Mouse (Mus musculus): ENCODE data around the gene Prr5l. TPM values are rescaled to one million over a fixed set of nuclear protein-coding genes. Genes with fewer than 3 reads are reported as not detected.

Prr5l gene
- polyA plus RNA-seq, 1 experiment from 2014 or later, result 3.8 TPM

DNA sequence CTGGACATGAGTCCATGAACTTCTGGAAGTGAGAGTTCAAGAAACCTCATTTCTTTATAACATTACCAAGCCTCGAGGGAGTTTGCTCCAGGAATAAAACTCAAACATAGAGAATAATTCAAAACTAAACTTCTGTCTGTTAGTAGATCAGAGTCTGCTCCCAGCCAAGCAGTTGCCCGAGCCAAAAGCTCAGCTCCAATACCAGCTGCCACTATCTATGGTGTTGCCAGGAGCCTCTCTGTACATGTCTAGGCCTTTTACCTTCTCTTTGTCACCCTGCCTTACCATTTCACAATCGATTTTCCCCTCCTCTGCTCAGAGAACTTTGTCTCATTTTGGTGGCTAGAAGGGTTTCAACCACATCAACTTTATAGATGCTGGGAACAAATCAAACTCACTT, 209.3 kb downstream of the Prr5l start:
- ChIA-PET CTCF (no interaction called here), POLR2A (no interaction called here)
- in situ Hi-C loops (cut with MboI; ENCODE audit: low pct_unique_long_range_greater_than_20kb), result no loop called here
- peaks cover 43% of the 10 kb centered on the region for H3K27me3 ChIP-seq
- ATAC-seq, result no peak
- no peak for TF ChIP-seq CTCF (IDR thresholded peaks at IDR 0.05)
- DNase-seq (ENCODE audit: low read depth, low spot score), result no peak

DNA sequence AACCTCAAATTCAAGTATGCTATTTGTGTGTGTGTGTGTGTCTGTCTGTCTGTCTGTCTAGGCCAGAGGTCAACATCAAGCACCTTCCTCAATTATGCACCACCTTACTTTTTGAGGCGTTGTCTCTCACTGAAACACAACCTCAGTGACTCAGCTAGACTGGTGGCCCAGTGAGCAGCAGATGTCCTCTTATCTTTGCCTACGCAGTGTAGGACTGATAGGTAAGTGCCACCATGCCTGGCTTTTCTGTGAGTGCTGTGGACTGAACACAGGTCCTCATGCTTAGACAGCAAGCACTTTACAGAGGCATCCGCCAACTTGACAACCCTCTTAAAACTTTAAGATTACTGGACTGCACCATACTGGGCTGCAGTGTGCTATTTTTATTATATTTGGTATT, 214.1 kb downstream of the Prr5l start:
- in situ Hi-C loops (cut with MboI; ENCODE audit: low pct_unique_long_range_greater_than_20kb), result no loop called here
- ATAC-seq (no peak), DNase-seq (ENCODE audit: low read depth, low spot score) (no peak)
- H3K27me3 ChIP-seq, result peaks cover 57% of the 10 kb centered on the region
- CTCF ChIA-PET, result no interaction called here
- no peak for TF ChIP-seq CTCF (IDR thresholded peaks at IDR 0.05)
- POLR2A ChIA-PET, result no interaction called here

- POLR2A ChIA-PET, result no interaction called here
- DNase-seq (ENCODE audit: low read depth, low spot score) (no peak), ATAC-seq (no peak)
- peaks cover 48% of the 10 kb centered on the region for H3K27me3 ChIP-seq
- TF ChIP-seq CTCF (IDR thresholded peaks at IDR 0.05), result no peak
- CTCF ChIA-PET, result interaction anchor here (0.9 to 2.0 kb wide), 4 partner anchors 14 to 193 kb away, joined by 3 to 10 read pairs (median 3); partner anchors contain the start of gene Traf6
- in situ Hi-C loops (cut with MboI; ENCODE audit: low pct_unique_long_range_greater_than_20kb), result no loop called here
Measured at GRCm38 (mm10) chr2:101665703-101666092, 217.1 kb downstream of the Prr5l start.

DNA sequence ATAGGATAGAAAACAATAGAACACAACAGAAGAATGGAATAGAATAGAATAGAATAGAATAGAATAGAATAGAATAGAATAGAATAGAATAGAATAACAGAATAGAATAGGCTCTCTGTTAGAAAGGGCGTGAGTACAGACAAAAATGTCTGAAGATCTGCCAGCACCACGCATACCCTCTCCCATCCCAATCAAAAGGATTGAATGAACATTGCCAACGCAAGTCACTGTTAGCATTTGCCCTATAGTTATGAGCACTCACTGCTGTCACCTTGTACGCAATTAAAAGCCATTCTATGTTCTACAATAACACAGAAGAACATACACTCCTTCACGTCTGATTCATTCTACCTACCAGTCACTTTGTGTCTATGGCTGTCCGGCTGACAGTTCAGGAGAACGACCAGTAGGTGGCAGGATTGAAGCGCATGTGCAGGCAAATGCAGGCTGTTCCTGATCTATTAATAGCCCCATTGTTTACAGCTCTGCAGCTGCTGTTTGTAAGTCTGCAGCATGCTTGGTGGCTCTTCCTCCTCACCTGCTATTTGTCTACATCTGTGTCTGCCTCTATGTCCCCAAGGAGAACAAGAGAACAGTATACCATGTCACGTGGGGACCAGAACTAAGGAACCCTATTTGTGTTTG, 217.6 kb downstream of the Prr5l start:
- POLR2A ChIA-PET, result no interaction called here
- DNase-seq (ENCODE audit: low read depth, low spot score), result no peak
- peaks cover 45% of the 10 kb centered on the region for H3K27me3 ChIP-seq
- CTCF ChIA-PET, result interaction anchor here (0.9 to 2.0 kb wide), 4 partner anchors 14 to 193 kb away, joined by 3 to 10 read pairs (median 3); partner anchors contain the start of gene Traf6
- in situ Hi-C loops (cut with MboI; ENCODE audit: low pct_unique_long_range_greater_than_20kb), result no loop called here
- TF ChIP-seq CTCF (IDR thresholded peaks at IDR 0.05), result peak; percentile 94
- ATAC-seq, result peak; percentile 88

Other genes with a start within 250 kb of the Prr5l start
- gene Rag1, start 233.5 kb downstream of the Prr5l start, polyA plus RNA-seq (2021), result not detected
- 42.7 TPM for gene B230118H07Rik, start 233.5 kb downstream of the Prr5l start, polyA plus RNA-seq (2021)
- gene Traf6, start 204.6 kb downstream of the Prr5l start, polyA plus RNA-seq (2021), result 13.8 TPM
- gene Commd9, start 3.2 kb upstream of the Prr5l start, polyA plus RNA-seq (2021), result 52.3 TPM